Mouse (Mus musculus) frontal cortex, adult 2 months (tissue): ENCODE data around the gene Polr3h. TPM values are rescaled to one million over a fixed set of nuclear protein-coding genes. Genes with fewer than 3 reads are reported as not detected.

Experiments used
- DNase-seq, 2 experiments: peaks; one replicate each; pipeline ENCODE4 v3.0.0; 2022; ENCODE audit warnings: low spot score in 1 of 2; ENCODE audit errors: extremely low spot score in 1 of 2
- polyA plus RNA-seq: library from polyadenylated mRNA; depleted of rRNA; stranded (reverse); fragments of >200 nt; gene quantifications from 2 replicates; pipeline ENCODE4 v1.2.3, GENCODE M21; 2012; rRNA removed

Polr3h gene
- polyA plus RNA-seq, 1 experiment = 59.8 TPM

GRCm38 (mm10) chr15:81849104-81849503 is 76.9 kb downstream of the Polr3h start:
- DNase-seq = no peak

GRCm38 (mm10) chr15:81848301-81848700 is 77.7 kb downstream of the Polr3h start:
- peak in 1 of 2 experiments; percentile 72 for DNase-seq

GRCm38 (mm10) chr15:81847861-81848260 is 78.2 kb downstream of the Polr3h start:
- DNase-seq = no peak

GRCm38 (mm10) chr15:81847161-81847560 is 78.9 kb downstream of the Polr3h start:
- no peak for DNase-seq

GRCm38 (mm10) chr15:81846755-81847154 is 79.3 kb downstream of the Polr3h start:
- no peak for DNase-seq

- no peak for DNase-seq
Observed at GRCm38 (mm10) chr15:81845724-81846123, 80.3 kb downstream of the Polr3h start.

- no peak for DNase-seq
Observed at GRCm38 (mm10) chr15:81845033-81845625, 80.9 kb downstream of the Polr3h start.

- no peak for DNase-seq
Observed at GRCm38 (mm10) chr15:81842275-81842674, 83.8 kb downstream of the Polr3h start.

GRCm38 (mm10) chr15:81840306-81840705 is 85.7 kb downstream of the Polr3h start:
- DNase-seq = no peak

GRCm38 (mm10) chr15:81839634-81840033 is 86.4 kb downstream of the Polr3h start:
- peak; percentile 66 to 67 for DNase-seq

- no peak for DNase-seq
Observed at GRCm38 (mm10) chr15:81838554-81839235, 87.3 kb downstream of the Polr3h start.

Other genes starting within 250 kb of the Polr3h start
- gene Chadl, start 229.0 kb downstream of the Polr3h start, polyA plus RNA-seq = 20.2 and 20.8 TPM in 2 replicates
- gene Zc3h7b, start 181.2 kb downstream of the Polr3h start, polyA plus RNA-seq = 82.6 and 89.3 TPM in 2 replicates
- gene Rangap1, start 180.7 kb downstream of the Polr3h start, polyA plus RNA-seq = 131 and 140 TPM in 2 replicates
- 245 and 256 TPM in 2 replicates for gene Tef, start 123.8 kb downstream of the Polr3h start, polyA plus RNA-seq
- gene Tob2, start 67.4 kb downstream of the Polr3h start, polyA plus RNA-seq = 21.1 and 22.6 TPM in 2 replicates
- gene Phf5a, start 54.3 kb downstream of the Polr3h start, polyA plus RNA-seq = 47.0 and 53.8 TPM in 2 replicates
- gene Aco2, start 53.9 kb downstream of the Polr3h start, polyA plus RNA-seq = 534 and 538 TPM in 2 replicates
- gene Csdc2, start 10.5 kb upstream of the Polr3h start, polyA plus RNA-seq = 228 and 277 TPM in 2 replicates
- gene Pmm1, start 34.7 kb upstream of the Polr3h start, polyA plus RNA-seq = 283 and 289 TPM in 2 replicates
- gene 1700029P11Rik, start 54.3 kb upstream of the Polr3h start, polyA plus RNA-seq = not detected in 2 replicates
- 23.3 and 27.2 TPM in 2 replicates for gene Xrcc6, start 61.6 kb upstream of the Polr3h start, polyA plus RNA-seq
- gene Desi1, start 107.6 kb upstream of the Polr3h start, polyA plus RNA-seq = 112 and 120 TPM in 2 replicates
- 132 and 144 TPM in 2 replicates for gene Snu13, start 121.4 kb upstream of the Polr3h start, polyA plus RNA-seq
- gene 4930407I10Rik, start 132.9 kb upstream of the Polr3h start, polyA plus RNA-seq = not detected in 2 replicates
- gene Mei1, start 143.8 kb upstream of the Polr3h start, polyA plus RNA-seq = 3.8 and 4.1 TPM in 2 replicates
- gene Ccdc134, start 201.7 kb upstream of the Polr3h start, polyA plus RNA-seq = 23.1 TPM in 2 replicates
- 142 and 155 TPM in 2 replicates for gene Srebf2, start 220.9 kb upstream of the Polr3h start, polyA plus RNA-seq